Mouse (Mus musculus) spleen, adult 2 months (tissue): ENCODE measurements around the gene Hspb1.

Experiments
- CTCF ChIP-seq: fragments of 200-500 bp; IDR thresholded peaks from 2 replicates; pipeline ENCODE4 v1.5.1; 2011; ENCODE audit warnings: mild to moderate bottlenecking, inconsistent platforms; ENCODE audit not compliant: insufficient read depth, insufficient read length, insufficient replicate concordance; ENCODE audit errors: extremely low read depth
- POLR2A ChIP-seq: fragments of 200-500 bp; IDR thresholded peaks from 2 replicates; pipeline ENCODE4 v1.6.1; 2011; ENCODE audit warnings: low read depth, low read length, inconsistent platforms

GRCm38 (mm10) chr5:135932359-135932758, 44.6 kb downstream of the Hspb1 start:
- TF ChIP-seq POLR2A (no peak), CTCF (no peak)
